Mouse (Mus musculus): Measurements from ENCODE around the gene Cpm.

DNA sequence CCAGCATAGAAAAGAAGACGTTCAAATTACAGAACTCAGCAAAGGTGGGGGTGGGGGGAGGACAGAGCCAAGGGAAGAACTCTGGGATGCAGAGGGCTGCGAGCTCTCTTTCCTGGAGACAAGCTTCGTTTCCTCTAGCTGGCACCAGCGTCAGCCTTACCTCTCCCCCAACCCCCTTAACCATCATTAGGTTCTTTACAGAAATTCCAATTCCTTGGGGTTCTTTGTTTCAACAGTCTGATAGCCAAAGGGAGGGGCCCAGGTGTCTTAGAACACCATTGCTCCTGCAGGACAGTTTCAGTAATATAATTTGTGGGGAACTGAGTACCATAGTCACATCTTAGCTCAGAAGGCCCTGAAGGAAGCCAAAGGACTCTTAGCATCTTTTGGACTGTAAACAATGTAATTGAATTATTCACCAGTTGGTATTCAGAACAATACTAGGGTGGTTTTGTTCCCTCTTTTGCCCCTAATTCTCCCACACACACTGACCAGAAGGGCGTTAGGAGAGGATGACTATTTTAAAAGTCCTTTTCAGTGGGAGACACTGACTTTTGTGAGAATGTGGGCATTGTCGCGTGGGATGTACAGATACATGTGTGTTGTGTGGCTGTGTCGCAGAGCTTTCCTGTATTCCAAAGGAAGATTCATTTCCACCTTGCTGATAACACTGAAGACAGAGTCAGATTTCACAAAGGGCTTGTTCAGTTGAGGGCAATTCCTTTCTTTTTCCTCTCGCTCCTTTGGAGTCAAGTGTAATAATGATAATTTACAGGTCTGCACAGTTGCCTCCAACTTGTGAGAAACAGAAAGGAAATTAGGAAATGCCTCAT, 8.7 kb downstream of the Cpm start:
- TF ChIP-seq CTCF (IDR thresholded peaks at IDR 0.05; ENCODE audit: extremely low read depth, insufficient read depth, low read length), result no peak
- no peak for TF ChIP-seq POLR2A (IDR thresholded peaks at IDR 0.05; ENCODE audit: extremely low read depth, insufficient read depth, low read length)
